Mouse (Mus musculus) layer of hippocampus, postnatal 14 days (tissue): ENCODE results near the gene Arhgef17. TPM values are rescaled to one million over a fixed set of nuclear protein-coding genes. Genes with fewer than 3 reads are reported as not detected.

Experiments
- DNase-seq, 2 experiments: peaks; one replicate each; pipeline ENCODE4 v3.0.0; 2021 to 2022; ENCODE audit warnings: low spot score in 2 of 2, mixed read lengths in 1 of 2
- total RNA-seq, 2 experiments: library from RNA; stranded (reverse); gene quantifications; 2 replicates each; pipeline ENCODE4 v1.2.3; 2021

The Arhgef17 gene
- total RNA-seq, 2 experiments from 2014 or later, result 113 to 117 TPM

- DNase-seq, result no peak
Measured at GRCm38 (mm10) chr7:100876771-100877170, 55.1 kb downstream of the Arhgef17 start.

- no peak for DNase-seq
Measured at GRCm38 (mm10) chr7:100876293-100876692, 55.6 kb downstream of the Arhgef17 start.

GRCm38 (mm10) chr7:100875822-100876221 is 56.1 kb downstream of the Arhgef17 start:
- DNase-seq, result no peak

GRCm38 (mm10) chr7:100873197-100873596 is 58.7 kb downstream of the Arhgef17 start:
- no peak for DNase-seq

GRCm38 (mm10) chr7:100871892-100872291 is 60.0 kb downstream of the Arhgef17 start:
- DNase-seq, result no peak

GRCm38 (mm10) chr7:100871355-100871754 is 60.6 kb downstream of the Arhgef17 start:
- no peak for DNase-seq

GRCm38 (mm10) chr7:100869877-100870629 is 61.9 kb downstream of the Arhgef17 start:
- no peak for DNase-seq

GRCm38 (mm10) chr7:100868551-100868950 is 63.4 kb downstream of the Arhgef17 start:
- no peak for DNase-seq

- DNase-seq, result no peak
Measured at GRCm38 (mm10) chr7:100867561-100867960, 64.3 kb downstream of the Arhgef17 start.

GRCm38 (mm10) chr7:100866675-100867074 is 65.2 kb downstream of the Arhgef17 start:
- peak; percentile 74 to 83 for DNase-seq

- peak; percentile 89 to 93 for DNase-seq
Measured at GRCm38 (mm10) chr7:100862828-100863638, 68.9 kb downstream of the Arhgef17 start, which contains the start of gene Relt. TSS of gene Relt (minus strand) at chr7:100863446.

GRCm38 (mm10) chr7:100862353-100862752 is 69.6 kb downstream of the Arhgef17 start:
- DNase-seq, result no peak

- no peak for DNase-seq
Measured at GRCm38 (mm10) chr7:100861209-100861608, 70.7 kb downstream of the Arhgef17 start.

- no peak for DNase-seq
Measured at GRCm38 (mm10) chr7:100860450-100860849, 71.5 kb downstream of the Arhgef17 start.

- no peak for DNase-seq
Measured at GRCm38 (mm10) chr7:100855795-100856573, 75.9 kb downstream of the Arhgef17 start.

- DNase-seq, result no peak
Measured at GRCm38 (mm10) chr7:100855300-100855699, 76.6 kb downstream of the Arhgef17 start.

- peak in 1 of 2 experiments; percentile 69 for DNase-seq
Measured at GRCm38 (mm10) chr7:100854861-100855260, 77.0 kb downstream of the Arhgef17 start.

GRCm38 (mm10) chr7:100854137-100854814 is 77.6 kb downstream of the Arhgef17 start:
- DNase-seq, result no peak

- no peak for DNase-seq
Measured at GRCm38 (mm10) chr7:100853396-100853795, 78.5 kb downstream of the Arhgef17 start.

- DNase-seq, result no peak
Measured at GRCm38 (mm10) chr7:100851481-100852356, 80.2 kb downstream of the Arhgef17 start.
